Mouse (Mus musculus) spleen, postnatal 36 days (tissue): ENCODE measurements around the gene Csnk1g2.

Source experiments
- DNase-seq, 2 experiments: peaks; one replicate each; pipeline ENCODE4 v3.0.0; 2022; ENCODE audit warnings: low spot score in 2 of 2, mixed read lengths in 1 of 2

The Csnk1g2 gene

DNA sequence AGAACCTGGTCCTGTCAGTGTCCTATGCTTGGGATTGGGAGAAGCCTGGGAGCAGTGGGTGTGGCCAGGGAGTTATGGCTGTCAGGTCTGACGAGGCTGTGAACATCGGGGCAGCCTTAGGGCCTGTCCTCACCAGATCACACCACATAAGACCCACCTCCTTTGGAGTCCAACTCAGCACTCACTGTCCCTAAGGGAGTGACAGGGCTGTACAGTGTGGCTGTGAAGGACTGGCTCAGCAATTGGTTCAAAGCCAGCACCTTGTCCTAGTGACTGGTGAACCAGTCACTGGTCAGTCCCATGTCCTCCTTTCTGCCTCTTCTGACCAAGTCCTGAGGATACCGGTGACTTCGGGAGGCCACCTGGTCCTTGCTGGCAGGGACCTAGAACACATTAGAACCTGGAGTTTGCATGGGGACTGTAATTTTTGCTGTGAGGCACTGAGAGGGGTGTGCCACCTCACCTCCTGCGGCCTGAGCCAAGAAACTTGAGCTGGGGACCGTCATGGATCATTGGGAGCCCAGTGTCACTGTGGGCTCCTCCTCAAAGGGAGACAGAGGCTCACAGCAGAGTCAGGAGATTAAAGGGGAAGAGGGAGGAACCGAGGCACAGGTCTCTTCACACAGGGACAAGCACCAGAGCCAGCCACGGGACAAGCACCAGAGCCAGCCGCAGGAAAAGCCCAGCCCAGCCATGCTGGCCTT lies 57.1 kb downstream of the Csnk1g2 start:
- DNase-seq, result peak in 1 of 2 experiments; percentile 29

- no peak for DNase-seq
Measured at GRCm38 (mm10) chr10:80680260-80680696, 57.6 kb downstream of the Csnk1g2 start.

DNA sequence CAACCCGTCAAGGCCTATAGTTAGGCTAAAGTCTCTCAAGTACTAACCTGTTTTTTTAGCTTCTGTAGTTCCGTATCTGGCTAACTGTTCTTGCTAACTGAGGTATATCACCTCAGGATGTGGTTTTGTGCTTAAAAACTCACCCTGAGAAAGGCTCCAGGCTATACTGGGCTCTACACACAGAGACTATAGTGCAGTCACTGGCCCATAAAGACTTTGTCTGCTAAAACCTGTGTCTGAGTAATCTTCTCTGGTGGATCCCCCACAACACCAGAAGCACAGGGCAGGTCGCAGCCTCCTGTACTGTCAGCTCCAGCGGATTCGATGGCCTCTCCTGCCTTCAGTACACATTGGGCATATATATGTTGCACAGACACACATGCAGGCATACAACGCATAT lies 59.4 kb downstream of the Csnk1g2 start:
- peak; percentile 83 to 85 for DNase-seq

DNA sequence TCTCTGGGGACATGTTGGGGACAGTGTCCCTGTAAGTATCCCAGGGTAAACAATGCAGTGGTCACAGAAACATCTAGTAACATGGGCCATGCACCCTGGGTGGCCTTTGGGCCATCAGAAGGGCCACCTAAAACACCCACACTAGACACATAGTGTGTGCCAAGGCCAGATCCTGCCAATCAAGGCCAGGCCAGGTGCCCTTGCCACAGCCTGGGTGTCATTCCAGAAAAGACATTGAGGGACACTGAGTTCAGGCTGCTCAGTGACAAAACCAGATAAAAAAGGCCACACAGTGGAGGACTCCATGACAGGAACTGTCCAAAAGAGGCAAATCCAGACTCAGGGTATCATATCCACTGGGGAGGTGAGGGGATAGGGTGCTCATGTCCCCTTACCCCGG lies 61.0 kb downstream of the Csnk1g2 start:
- no peak for DNase-seq

DNA sequence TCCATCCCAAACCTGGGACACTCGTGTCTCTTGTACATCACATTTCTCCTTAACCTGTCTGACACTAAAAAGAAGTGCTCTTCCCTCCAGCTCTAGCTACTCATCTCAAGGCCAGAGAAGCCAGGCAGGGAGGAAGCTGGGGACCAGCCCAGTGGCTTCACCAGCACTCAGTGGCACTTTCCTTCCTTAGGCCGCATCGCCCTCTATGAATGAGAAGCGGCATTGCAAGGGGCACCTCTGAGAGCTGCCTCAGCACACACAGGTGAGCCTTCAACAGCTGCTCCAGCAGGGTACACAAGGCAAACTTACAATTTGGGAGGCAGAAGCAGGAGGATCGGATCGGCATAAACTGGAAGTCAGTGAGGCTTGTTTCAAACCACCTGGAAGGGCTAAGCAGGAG lies 61.6 kb downstream of the Csnk1g2 start:
- DNase-seq, result peak; percentile 87 to 90

DNA sequence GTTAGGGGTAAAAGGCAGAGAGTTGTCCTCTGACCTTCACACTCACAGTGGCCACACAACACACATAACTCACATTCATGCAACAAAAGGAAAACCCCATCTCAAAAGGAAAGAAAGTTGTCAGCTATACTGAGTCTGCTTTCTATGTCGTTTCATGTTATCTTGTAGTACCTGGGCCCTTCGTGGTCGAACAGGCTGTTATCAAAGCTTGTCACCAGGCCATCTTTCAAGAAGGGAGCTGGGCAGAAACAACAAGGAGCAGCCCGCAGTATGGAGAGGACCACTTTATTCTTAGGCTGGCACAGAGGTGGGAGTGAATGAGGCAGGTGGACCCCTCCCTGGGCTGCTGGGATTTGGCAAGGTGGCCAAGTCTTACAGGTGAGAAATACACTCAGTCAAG lies 62.3 kb downstream of the Csnk1g2 start:
- peak in 1 of 2 experiments; percentile 57 for DNase-seq

GRCm38 (mm10) chr10:80686617-80687016 lies 64.0 kb downstream of the Csnk1g2 start:
- DNase-seq, result no peak

DNA sequence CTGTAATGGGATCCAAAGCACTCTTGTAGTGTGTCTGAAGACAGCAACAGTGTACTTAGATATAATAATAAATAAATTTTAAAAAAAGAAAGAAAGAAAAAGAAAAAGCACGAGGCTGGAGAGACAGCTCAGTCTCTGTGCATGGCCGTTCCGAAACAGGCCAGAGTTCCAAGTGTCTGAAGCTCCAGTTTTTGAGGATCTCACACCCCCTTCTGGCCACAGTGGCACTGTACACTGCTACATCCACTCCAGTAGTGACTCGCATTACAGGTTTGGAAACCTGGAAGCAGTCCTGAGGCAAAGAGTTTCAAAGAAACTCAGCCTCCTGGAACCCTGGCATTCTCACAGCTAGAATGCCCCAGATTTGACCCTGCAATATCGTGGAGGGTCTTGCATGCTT lies 65.2 kb downstream of the Csnk1g2 start:
- peak; percentile 62 to 78 for DNase-seq
